8 mouse cellular contexts compared by ENCODE assay signal in the genomic region with DNA sequence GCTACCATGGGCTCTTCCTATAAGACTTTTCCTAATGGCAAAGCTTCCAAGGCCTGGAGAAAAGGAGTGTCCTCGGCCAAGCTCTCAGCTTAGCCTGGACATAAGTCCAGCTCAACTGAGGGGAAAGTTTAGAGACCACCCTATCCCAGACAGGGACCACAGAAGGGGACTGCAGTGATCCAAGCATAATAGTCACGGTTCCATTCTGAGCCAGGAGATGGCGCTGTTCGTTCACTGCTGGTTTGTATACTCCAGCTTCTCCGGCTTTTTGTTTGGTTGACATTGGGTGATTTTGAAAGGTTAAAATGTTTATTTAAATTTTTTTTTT. TPM values are rescaled to one million over a fixed set of nuclear protein-coding genes. Genes with fewer than 3 reads are reported as not detected.
A peak's percentile ranks its signal among the peaks of the same experiment; 100 is the strongest.
DNase-seq lines count a peak whose midpoint lies in the region; ATAC-seq and TF ChIP-seq lines count a peak whose summit lies in the region.
"Had no signal": no experiment of that assay in that cellular context is flagged by ENCODE, and none has a peak within 500 bp of the region (broad histone marks: within the 10 kb centered on the region; RNA-seq: fewer than 3 reads in every experiment).

No protein-coding gene starts in this region.

- no peak overlapping the region for H3K4me3 ChIP-seq in lung, embryonic 16.5 days (ENCODE audit: low read length)
- H3K4me3 ChIP-seq: hindbrain, embryonic 15.5 days had no signal

- under 1% methylated on average over 5 of the region's 5 CpGs for WGBS in lung, embryonic 16.5 days

- H3K9ac ChIP-seq in lung, embryonic 16.5 days (ENCODE audit: low read length), result no peak overlapping the region
- H3K9ac ChIP-seq: hindbrain, embryonic 15.5 days had no signal

- TF ChIP-seq CTCF in brain, embryonic 14.5 days (IDR thresholded peaks at IDR 0.05; ENCODE audit: borderline replicate concordance, extremely low read depth, insufficient read depth, insufficient read length), result peak; percentile 86; the same call in 1 of the 2 replicates

- peak; percentile 80 for DNase-seq in 416B (ENCODE audit: low read depth)
- DNase-seq in CD4-positive, CD25-positive, alpha-beta regulatory T cell, adult 2 months (ENCODE audit: low read depth, low spot score), result peak; percentile 87
- peak; percentile 84 for DNase-seq in brain, embryonic 14.5 days (ENCODE audit: low read depth)
- peak; percentile 79 to 87 for DNase-seq in frontal cortex, postnatal 36 days (ENCODE audit: low spot score in 2 of 2)
- DNase-seq in kidney, postnatal 25 days, result peak; percentile 71 to 88
- peak; percentile 48 for DNase-seq in spleen, adult 12 weeks (ENCODE audit: low spot score)

- TF ChIP-seq POLR2A in brain, embryonic 14.5 days (IDR thresholded peaks at IDR 0.05; ENCODE audit: borderline replicate concordance, extremely low read depth, insufficient read depth, insufficient read length, poor library complexity, severe bottlenecking), result no peak

- ATAC-seq in lung, embryonic 16.5 days (ENCODE audit: low read depth), result peak; percentile 37; the same call in 1 of the 2 replicates

- no peaks in the 10 kb centered on the region for H3K9me3 ChIP-seq in lung, embryonic 16.5 days (ENCODE audit: control insufficient read depth, low read length)
- H3K9me3 ChIP-seq: hindbrain, embryonic 15.5 days had no signal

- H3K4me2 ChIP-seq in lung, embryonic 16.5 days (ENCODE audit: low read depth, low read length), result no peak overlapping the region
- H3K4me2 ChIP-seq: hindbrain, embryonic 15.5 days had no signal

- H3K36me3 ChIP-seq in lung, embryonic 16.5 days (ENCODE audit: control insufficient read depth, insufficient read depth, low read length), result peaks cover 30% of the 10 kb centered on the region

- H3K27ac ChIP-seq in lung, embryonic 16.5 days (ENCODE audit: low read length), result no peak overlapping the region

- peaks cover 14% of the 10 kb centered on the region for H3K4me1 ChIP-seq in lung, embryonic 16.5 days (replicated peaks; ENCODE audit: control insufficient read depth, insufficient read depth, low read length)

- H3K27me3 ChIP-seq in lung, embryonic 16.5 days (ENCODE audit: control insufficient read depth, insufficient read depth, low read depth, low read length), result peaks cover 10% of the 10 kb centered on the region
- H3K27me3 ChIP-seq: hindbrain, embryonic 15.5 days had no signal

RNA-seq across cellular contexts. Expression of gene Rpl19, which starts 4.9 kb away (rescaled TPM):
- polyA plus RNA-seq in brain, embryonic 14.5 days (2012; rRNA removed), result 1,103 and 1,209 TPM in 2 replicates
- 999 and 1,043 TPM in 2 replicates for polyA plus RNA-seq in lung, embryonic 16.5 days (2015; fragmentation: Nextera tagmentation; extraction: Ambion mirVana)

RNA-seq across cellular contexts. Expression of gene Cacnb1, which starts 8.6 kb away (rescaled TPM):
- polyA plus RNA-seq in brain, embryonic 14.5 days (2012; rRNA removed), result 60.8 and 90.1 TPM in 2 replicates
- polyA plus RNA-seq in lung, embryonic 16.5 days (2015; fragmentation: Nextera tagmentation; extraction: Ambion mirVana), result 6.4 and 6.7 TPM in 2 replicates

RNA-seq across cellular contexts. Expression of gene Stac2, which starts 21.9 kb away (rescaled TPM):
- polyA plus RNA-seq in brain, embryonic 14.5 days (2012; rRNA removed), result 1.8 and 5.5 TPM in 2 replicates
- polyA plus RNA-seq in lung, embryonic 16.5 days (2015; fragmentation: Nextera tagmentation; extraction: Ambion mirVana), result 0.11 and 0.29 TPM in 2 replicates

RNA-seq across cellular contexts. Expression of gene Arl5c, which starts 35.4 kb away (rescaled TPM):
- polyA plus RNA-seq in brain, embryonic 14.5 days (2012; rRNA removed), result 0.89 and 1.1 TPM in 2 replicates
- 6.2 and 8.0 TPM in 2 replicates for polyA plus RNA-seq in lung, embryonic 16.5 days (2015; fragmentation: Nextera tagmentation; extraction: Ambion mirVana)

RNA-seq across cellular contexts. Expression of gene Plxdc1, which starts 45.2 kb away (rescaled TPM):
- polyA plus RNA-seq in brain, embryonic 14.5 days (2012; rRNA removed), result 0.67 and 0.90 TPM in 2 replicates
- 1.4 and 1.6 TPM in 2 replicates for polyA plus RNA-seq in lung, embryonic 16.5 days (2015; fragmentation: Nextera tagmentation; extraction: Ambion mirVana)
